Mouse (Mus musculus) lung, embryonic 14.5 days (tissue): Measurements from ENCODE around the gene Polr3h. TPM values are rescaled to one million over a fixed set of nuclear protein-coding genes. Genes with fewer than 3 reads are reported as not detected.

Experiments
- ATAC-seq: fragments of 200-750 bp; cut with Nextera tagmentation; 2 replicates; pipeline ENCODE4 v1.8.0; 2017; ENCODE audit warnings: mild to moderate bottlenecking, moderate TSS enrichment, moderate library complexity; ENCODE audit not compliant: insufficient read depth
- DNase-seq: peaks from one replicate; pipeline ENCODE4 v3.0.0-alpha.2; 2015
- H3K27ac ChIP-seq: fragments of 300-500 bp; sonication (generic); 2 replicates; pipeline ENCODE4 v1.5.1; 2014; ENCODE audit warnings: low read depth, mild to moderate bottlenecking, moderate library complexity
- H3K27me3 ChIP-seq: fragments of 300-500 bp; sonication (generic); 2 replicates; pipeline ENCODE4 v1.6.1; 2014; ENCODE audit warnings: low read length, control low read depth; ENCODE audit not compliant: insufficient read depth
- H3K36me3 ChIP-seq: fragments of 300-500 bp; sonication (generic); 2 replicates; pipeline ENCODE4 v1.6.1; 2014; ENCODE audit warnings: control low read depth; ENCODE audit not compliant: insufficient read depth
- H3K4me1 ChIP-seq: fragments of 300-500 bp; sonication (generic); 2 replicates; pipeline ENCODE4 v1.6.1; 2014; ENCODE audit warnings: antibody characterized with exemption, control low read depth; ENCODE audit not compliant: insufficient read depth
- H3K4me2 ChIP-seq: fragments of 300-500 bp; sonication (generic); 2 replicates; pipeline ENCODE4 v1.6.1; 2014; ENCODE audit warnings: mild to moderate bottlenecking
- H3K4me3 ChIP-seq: fragments of 300-500 bp; sonication (generic); 2 replicates; pipeline ENCODE4 v1.5.1; 2014; ENCODE audit warnings: low read depth, low read length
- H3K9ac ChIP-seq: fragments of 300-500 bp; sonication (generic); 2 replicates; pipeline ENCODE4 v1.6.1; 2014
- H3K9me3 ChIP-seq: fragments of 300-500 bp; sonication (generic); 2 replicates; pipeline ENCODE4 v1.6.1; 2016; ENCODE audit warnings: low read depth, low read length, control low read depth
- CTCF ChIP-seq: IDR thresholded peaks from 2 replicates; pipeline ENCODE4 v1.5.1; 2016; ENCODE audit warnings: antibody characterized with exemption, low read depth
- WGBS: fragments of 180-500 bp; shearing (Covaris S2); extraction: QIAGEN DNeasy Blood & Tissue Kit; methylation state at CpG from one replicate; pipeline ENCODE4 v1.1.7; 2014; 5-methylcytosine and 5-hydroxymethylcytosine counted together
- polyA plus RNA-seq: library from polyadenylated mRNA; unstranded; fragments of >200 nt; fragmentation: Nextera tagmentation; extraction: Ambion mirVana; gene quantifications from 2 replicates; pipeline ENCODE4 v1.2.1, GENCODE M21; 2014

Polr3h gene
- polyA plus RNA-seq, 1 experiment from 2014 or later, result 74.4 TPM

DNA sequence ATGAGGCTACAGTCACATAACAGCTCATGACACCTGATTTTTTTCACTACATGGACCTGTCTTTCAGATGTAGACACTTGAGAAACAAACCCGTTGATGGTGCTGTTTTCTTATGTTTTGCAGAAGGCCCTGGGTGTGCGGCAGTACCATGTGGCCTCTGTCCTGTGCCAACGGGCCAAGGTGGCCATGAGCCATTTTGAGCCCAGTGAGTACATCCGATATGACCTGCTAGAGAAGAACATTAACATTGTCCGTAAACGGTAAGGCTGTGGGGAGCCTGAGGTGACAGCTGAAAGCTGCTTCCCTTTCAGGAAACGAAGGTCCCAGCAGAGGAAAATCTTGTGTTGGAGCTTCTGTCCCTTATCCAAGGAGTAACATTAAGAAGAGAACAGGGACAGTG lies 36.9 kb downstream of the Polr3h start:
- H3K9me3 ChIP-seq, result no peaks in the 10 kb centered on the region
- no peaks in the 10 kb centered on the region for H3K4me1 ChIP-seq
- DNase-seq (no peak), ATAC-seq (no peak)
- H3K4me3 ChIP-seq, result no peak overlapping the region
- H3K36me3 ChIP-seq, result peaks cover 50% of the 10 kb centered on the region
- no peak overlapping the region for H3K9ac ChIP-seq
- TF ChIP-seq CTCF, result no peak
- no peak overlapping the region for H3K4me2 ChIP-seq
- WGBS, result 90% methylated on average over 7 of the region's 7 CpGs
- H3K27ac ChIP-seq, result no peak overlapping the region
- H3K27me3 ChIP-seq, result no peaks in the 10 kb centered on the region

DNA sequence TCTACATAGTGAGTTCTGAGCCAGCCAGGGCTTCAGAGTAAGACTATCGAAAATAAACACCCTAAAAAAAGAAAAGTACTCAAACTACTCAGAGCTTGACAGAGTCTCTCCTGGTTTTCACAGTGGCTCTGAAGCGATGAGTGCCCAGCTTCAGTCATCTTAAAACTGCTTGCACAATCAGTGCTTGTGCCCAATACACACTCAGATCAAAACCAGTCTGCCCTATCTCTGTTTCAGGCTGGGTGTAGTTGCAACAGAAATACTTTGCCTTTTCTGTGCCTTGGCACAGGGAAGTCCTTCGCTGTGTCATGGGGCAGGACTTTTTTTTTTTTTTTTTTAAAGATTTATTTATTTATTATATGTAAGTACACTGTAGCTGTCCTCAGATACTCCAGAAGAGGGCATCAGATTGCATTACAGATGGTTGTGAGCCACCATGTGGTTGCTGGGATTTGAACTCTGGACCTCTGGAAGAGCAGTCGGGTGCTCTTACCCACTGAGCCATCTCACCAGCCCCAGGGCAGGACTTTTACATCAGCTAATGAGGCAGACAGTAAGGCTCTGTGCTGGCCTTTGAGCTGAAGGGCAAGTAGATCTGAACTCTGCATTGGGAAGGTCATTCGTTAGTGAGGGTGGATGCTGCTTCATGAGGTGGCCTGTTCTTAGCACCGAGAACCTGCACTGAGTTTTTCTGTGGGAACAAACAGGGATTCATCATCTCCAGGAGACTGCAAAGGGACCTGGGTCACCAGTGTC lies 39.1 kb downstream of the Polr3h start:
- H3K27me3 ChIP-seq, result no peaks in the 10 kb centered on the region
- WGBS, result 91% methylated on average over 6 of the region's 6 CpGs
- DNase-seq (no peak), ATAC-seq (no peak)
- H3K36me3 ChIP-seq, result peaks cover 36% of the 10 kb centered on the region
- no peak overlapping the region for H3K9ac ChIP-seq
- H3K4me2 ChIP-seq, result no peak overlapping the region
- TF ChIP-seq CTCF, result no peak
- H3K4me1 ChIP-seq, result no peaks in the 10 kb centered on the region
- no peak overlapping the region for H3K4me3 ChIP-seq
- no peaks in the 10 kb centered on the region for H3K9me3 ChIP-seq
- H3K27ac ChIP-seq, result no peak overlapping the region

DNA sequence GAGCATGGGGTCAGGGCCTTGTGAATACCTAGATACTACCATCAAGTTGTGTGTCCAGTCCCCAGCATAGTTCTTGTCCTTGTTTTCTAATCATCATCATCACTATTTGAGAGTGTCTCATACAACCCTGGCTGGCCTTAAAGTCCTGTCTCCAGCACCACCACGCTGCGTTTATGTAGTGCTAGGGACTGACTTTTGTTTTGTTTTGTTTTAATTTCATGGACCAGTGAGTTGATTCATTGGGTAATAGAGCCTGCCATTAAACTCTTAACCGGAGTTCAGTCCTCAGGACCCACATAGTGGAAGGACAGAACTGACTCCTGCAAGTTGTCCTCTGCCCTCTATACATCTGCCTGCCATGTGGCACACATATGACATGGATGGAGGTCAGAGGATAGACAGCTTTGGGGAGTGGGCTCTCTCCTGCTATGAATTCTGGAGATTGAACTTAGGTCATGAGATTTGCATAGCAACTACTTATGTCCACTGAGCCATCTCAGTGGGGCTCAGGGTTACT lies 40.6 kb downstream of the Polr3h start:
- Histone ChIP-seq H3K4me3 (no peak overlapping the region), H3K27me3 (no peaks in the 10 kb centered on the region), H3K4me2 (no peak overlapping the region), H3K4me1 (no peaks in the 10 kb centered on the region), H3K9ac (no peak overlapping the region), H3K9me3 (no peaks in the 10 kb centered on the region), H3K36me3 (peaks cover 24% of the 10 kb centered on the region), H3K27ac (no peak overlapping the region)
- no peak for ATAC-seq
- DNase-seq, result no peak
- 87% methylated on average over 3 of the region's 3 CpGs for WGBS
- no peak for TF ChIP-seq CTCF

- H3K4me1 ChIP-seq, result no peaks in the 10 kb centered on the region
- DNase-seq (no peak), ATAC-seq (no peak)
- no peak overlapping the region for H3K4me2 ChIP-seq
- H3K27ac ChIP-seq, result no peak overlapping the region
- H3K27me3 ChIP-seq, result no peaks in the 10 kb centered on the region
- peaks cover 9% of the 10 kb centered on the region; the same call in 1 of the 2 replicates for H3K36me3 ChIP-seq
- H3K9ac ChIP-seq, result no peak overlapping the region
- H3K9me3 ChIP-seq, result no peaks in the 10 kb centered on the region
- TF ChIP-seq CTCF, result no peak
- 92% methylated on average over 3 of the region's 3 CpGs for WGBS
- H3K4me3 ChIP-seq, result no peak overlapping the region
Observed at GRCm38 (mm10) chr15:81882348-81882747, 43.7 kb downstream of the Polr3h start.

DNA sequence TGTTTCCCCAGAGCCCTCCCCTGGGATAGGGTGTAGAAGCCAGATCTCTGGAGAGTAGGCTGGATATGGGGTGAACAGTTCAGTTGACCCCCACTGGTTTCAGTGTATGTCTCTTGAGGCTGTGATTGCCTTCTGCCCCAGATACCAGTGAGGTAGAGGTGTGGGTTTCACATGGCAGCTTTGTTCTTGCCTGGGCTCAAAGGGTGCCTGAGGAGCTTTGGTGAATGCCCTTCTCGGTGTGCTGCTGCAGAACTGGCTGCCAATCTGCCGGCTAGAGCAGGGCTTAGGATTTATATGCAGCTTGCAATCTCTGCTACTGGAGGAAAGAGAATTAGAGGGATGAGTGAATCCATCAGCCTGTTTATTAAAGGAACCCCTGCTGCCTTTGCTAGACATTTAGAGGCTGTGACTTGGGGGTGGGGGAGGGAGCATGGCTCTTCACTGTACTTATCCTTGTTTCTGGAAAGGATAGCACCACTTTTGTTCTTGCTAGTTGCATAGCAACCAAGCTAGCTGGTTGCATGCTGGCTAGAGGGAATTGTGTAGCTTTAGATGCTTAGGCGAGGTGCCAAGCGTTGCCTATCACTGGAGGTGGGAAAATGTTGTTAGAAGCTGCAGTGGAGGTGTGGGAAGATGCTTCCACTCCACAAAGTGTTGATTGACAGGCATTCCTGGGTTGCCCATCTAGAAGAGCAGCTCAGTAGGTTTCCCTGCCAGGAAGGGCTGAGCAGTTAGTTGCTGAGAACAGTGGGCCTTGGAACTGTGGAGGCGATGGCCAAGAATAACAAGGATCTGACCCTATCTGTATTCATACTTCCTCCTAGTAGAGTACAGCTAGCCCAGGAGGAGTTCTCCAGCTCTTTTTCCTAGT lies 46.3 kb downstream of the Polr3h start:
- H3K4me2 ChIP-seq, result no peak overlapping the region
- H3K9me3 ChIP-seq, result no peaks in the 10 kb centered on the region
- no peaks in the 10 kb centered on the region for H3K4me1 ChIP-seq
- DNase-seq (no peak), ATAC-seq (no peak)
- TF ChIP-seq CTCF, result no peak
- no peak overlapping the region for H3K27ac ChIP-seq
- no peak overlapping the region for H3K4me3 ChIP-seq
- WGBS, result 77% methylated on average over 5 of the region's 5 CpGs
- no peaks in the 10 kb centered on the region for H3K36me3 ChIP-seq
- H3K27me3 ChIP-seq, result no peaks in the 10 kb centered on the region
- no peak overlapping the region for H3K9ac ChIP-seq

DNA sequence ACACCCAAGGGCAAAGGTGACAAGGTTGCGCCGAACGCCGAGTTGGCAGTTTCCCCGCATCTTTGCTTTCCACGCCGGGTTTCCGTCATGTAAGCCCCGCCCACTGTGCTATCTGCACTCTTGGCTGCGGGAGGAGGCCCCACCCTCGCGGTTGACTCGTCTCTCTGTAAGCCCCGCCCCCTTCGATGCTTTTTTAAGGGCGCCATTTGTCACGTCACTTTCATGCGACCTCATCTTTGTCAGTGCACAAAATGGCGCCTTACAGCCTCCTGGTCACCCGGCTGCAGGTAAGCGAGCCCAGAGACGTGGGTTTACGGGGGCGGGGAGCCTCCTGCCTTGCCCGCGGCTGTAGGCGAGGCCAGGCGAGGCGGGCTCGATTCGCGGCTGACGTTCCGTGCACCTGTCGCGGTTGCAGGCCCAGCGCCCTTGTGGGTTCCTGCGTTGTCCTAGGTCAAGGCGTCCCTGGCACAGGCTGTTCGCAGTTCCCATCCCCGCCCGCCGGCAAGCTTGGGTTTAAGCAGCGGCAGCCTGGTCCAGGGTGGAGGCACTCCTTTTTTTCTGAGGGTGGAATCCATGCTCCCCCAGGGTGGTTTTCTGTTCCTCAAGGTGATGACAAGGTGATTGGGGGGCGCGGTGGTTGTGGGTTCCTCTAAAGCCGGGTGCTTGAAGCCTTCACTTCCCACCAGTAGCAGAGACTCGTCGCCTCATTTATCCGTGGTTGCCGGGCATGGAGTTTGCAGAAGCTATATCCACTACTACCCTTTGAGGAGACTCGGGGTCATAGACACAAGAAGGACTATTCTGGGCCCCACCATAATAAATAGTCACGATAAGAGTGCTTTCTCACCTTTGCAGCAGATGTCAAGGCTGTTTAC lies 53.5 kb downstream of the Polr3h start, which contains the start of gene Aco2:
Gene Aco2 (plus strand): TSS at position 48 of the 875 bp plus-strand sequence.
- no peaks in the 10 kb centered on the region for H3K9me3 ChIP-seq
- H3K9ac ChIP-seq, result peak within 1 kb of the TSS; percentile 82
- peak within 1 kb of the TSS; percentile 97 for H3K27ac ChIP-seq
- H3K4me3 ChIP-seq, result peak within 1 kb of the TSS; percentile 93
- DNase-seq (peak; percentile 100), ATAC-seq (peak; percentile 81)
- peaks cover 7% of the 10 kb centered on the region; the same call in 1 of the 2 replicates for H3K4me1 ChIP-seq
- H3K27me3 ChIP-seq, result no peaks in the 10 kb centered on the region
- H3K4me2 ChIP-seq, result peak within 1 kb of the TSS; percentile 93
- peaks cover 36% of the 10 kb centered on the region for H3K36me3 ChIP-seq
- WGBS, result under 1% methylated on average over 53 of the region's 53 CpGs
- no peak for TF ChIP-seq CTCF
